Mouse (Mus musculus): ENCODE data around the gene Glb1. TPM values are rescaled to one million over a fixed set of nuclear protein-coding genes. Genes with fewer than 3 reads are reported as not detected.
A peak's percentile ranks its signal among the peaks of the same experiment; 100 is the strongest.

Glb1 gene
- total RNA-seq, 1 experiment, result 36.0 TPM

DNA sequence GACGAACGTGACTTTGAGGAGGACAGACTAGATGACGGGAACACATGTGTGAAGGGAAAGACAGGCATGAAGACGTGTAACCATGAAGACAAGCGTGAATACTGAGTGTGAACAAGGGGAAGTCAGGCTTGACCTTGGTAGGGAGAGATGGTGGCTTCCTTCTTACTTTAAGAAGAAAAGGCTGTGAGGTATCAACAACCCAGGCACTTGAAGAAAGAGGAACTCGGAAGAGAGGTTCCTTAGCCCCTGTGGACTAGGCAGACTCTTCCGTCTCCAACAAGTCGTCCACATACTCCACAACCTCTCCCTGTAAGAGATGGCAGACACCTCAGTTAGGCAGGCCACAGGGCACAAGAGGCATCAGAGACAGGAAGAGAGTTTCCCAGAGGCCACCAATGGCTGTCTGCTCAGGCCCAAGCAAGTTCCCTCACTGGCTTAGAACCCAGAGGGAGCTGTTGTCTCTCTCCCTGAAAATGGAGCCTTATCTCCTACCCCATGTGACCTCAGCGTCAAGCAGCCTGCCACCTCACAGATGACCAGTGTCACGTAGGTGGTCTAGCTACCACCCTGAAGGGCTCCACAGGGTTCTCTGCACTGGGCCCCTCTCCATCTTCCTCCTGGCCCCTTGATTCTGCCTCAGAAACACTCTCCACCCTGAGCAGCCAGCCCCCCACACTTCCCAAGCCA lies 25.5 kb upstream of the Glb1 start:
- DNase-seq (ENCODE audit: low read depth, low spot score), result no peak
- peaks cover 35% of the 10 kb centered on the region for H3K36me3 ChIP-seq (ENCODE audit: control insufficient read depth, insufficient read depth, low read length, poor library complexity, severe bottlenecking)
- no peak for TF ChIP-seq ZC3H11A (IDR thresholded peaks at IDR 0.05; ENCODE audit: borderline replicate concordance, low read depth, low read length)
- no peak for TF ChIP-seq CHD2 (IDR thresholded peaks at IDR 0.05; ENCODE audit: low read depth, low read length)
- TF ChIP-seq ZNF384 (IDR thresholded peaks at IDR 0.05; ENCODE audit: low read depth, low read length), result no peak
- no peak for TF ChIP-seq HCFC1 (IDR thresholded peaks at IDR 0.05; ENCODE audit: borderline replicate concordance, insufficient read depth, low read length)
- no peak for TF ChIP-seq MAFK (IDR thresholded peaks at IDR 0.05; ENCODE audit: insufficient read depth, low read depth, low read length)
- in situ Hi-C loops (cut with MboI; ENCODE audit: low sequenced_read_pairs in 2 of 2, unreplicated experiment in 2 of 2), result no loop called here
- H3K9ac ChIP-seq (ENCODE audit: insufficient read depth, low read depth, low read length, poor library complexity, severe bottlenecking), result no peak overlapping the region
- H3K9me3 ChIP-seq (ENCODE audit: control insufficient read depth, insufficient read depth, low read depth, low read length), result no peaks in the 10 kb centered on the region
- H3K4me1 ChIP-seq (ENCODE audit: control insufficient read depth in 2 of 2, insufficient read depth in 2 of 2, low read length in 2 of 2, poor library complexity in 1 of 2), result peaks cover 0 to 6% of the 10 kb centered on the region in 2 experiments; a peak in 1 of 4 replicates
- H3K4me3 ChIP-seq (ENCODE audit: insufficient read depth in 1 of 2, low read depth in 1 of 2, low read length in 2 of 2, poor library complexity in 1 of 2, severe bottlenecking in 1 of 2), result no peak overlapping the region
- no peak overlapping the region for H3K27ac ChIP-seq (ENCODE audit: insufficient read depth, low read depth, low read length, poor library complexity, severe bottlenecking)

DNA sequence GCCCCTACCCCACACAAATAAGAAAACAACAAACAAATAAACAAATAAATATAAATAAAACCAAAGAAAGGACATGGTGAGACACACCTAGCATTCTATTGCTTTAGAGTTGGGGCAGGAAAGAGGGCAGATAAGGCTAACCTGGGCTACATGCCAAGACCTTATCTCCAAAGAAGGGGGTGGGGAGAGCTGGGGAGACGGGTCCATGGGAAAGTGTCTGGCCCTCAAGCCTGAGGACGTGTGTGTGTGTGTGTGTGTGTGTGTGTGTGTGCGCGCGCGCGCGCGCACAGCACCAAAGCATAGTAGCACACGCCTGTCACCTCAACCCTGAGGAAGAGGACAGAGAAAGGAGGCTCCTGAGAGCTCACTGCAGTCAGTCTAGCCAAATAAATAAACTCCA lies 23.7 kb upstream of the Glb1 start:
- DNase-seq (ENCODE audit: low read depth, low spot score), result no peak
- H3K4me1 ChIP-seq (ENCODE audit: control insufficient read depth in 2 of 2, insufficient read depth in 2 of 2, low read length in 2 of 2, poor library complexity in 1 of 2), result peaks cover 0 to 3% of the 10 kb centered on the region in 2 experiments; a peak in 1 of 4 replicates
- peaks cover 40% of the 10 kb centered on the region for H3K36me3 ChIP-seq (ENCODE audit: control insufficient read depth, insufficient read depth, low read length, poor library complexity, severe bottlenecking)
- in situ Hi-C loops (cut with MboI; ENCODE audit: low sequenced_read_pairs in 2 of 2, unreplicated experiment in 2 of 2), result no loop called here
- no peak overlapping the region for H3K4me3 ChIP-seq (ENCODE audit: insufficient read depth in 1 of 2, low read depth in 1 of 2, low read length in 2 of 2, poor library complexity in 1 of 2, severe bottlenecking in 1 of 2)
- TF ChIP-seq ZC3H11A (IDR thresholded peaks at IDR 0.05; ENCODE audit: borderline replicate concordance, low read depth, low read length) (no peak), MAFK (IDR thresholded peaks at IDR 0.05; ENCODE audit: insufficient read depth, low read depth, low read length) (no peak), CHD2 (IDR thresholded peaks at IDR 0.05; ENCODE audit: low read depth, low read length) (no peak), HCFC1 (IDR thresholded peaks at IDR 0.05; ENCODE audit: borderline replicate concordance, insufficient read depth, low read length) (no peak), ZNF384 (IDR thresholded peaks at IDR 0.05; ENCODE audit: low read depth, low read length) (no peak)
- H3K9ac ChIP-seq (ENCODE audit: insufficient read depth, low read depth, low read length, poor library complexity, severe bottlenecking), result no peak overlapping the region
- no peaks in the 10 kb centered on the region for H3K9me3 ChIP-seq (ENCODE audit: control insufficient read depth, insufficient read depth, low read depth, low read length)
- no peak overlapping the region for H3K27ac ChIP-seq (ENCODE audit: insufficient read depth, low read depth, low read length, poor library complexity, severe bottlenecking)

DNA sequence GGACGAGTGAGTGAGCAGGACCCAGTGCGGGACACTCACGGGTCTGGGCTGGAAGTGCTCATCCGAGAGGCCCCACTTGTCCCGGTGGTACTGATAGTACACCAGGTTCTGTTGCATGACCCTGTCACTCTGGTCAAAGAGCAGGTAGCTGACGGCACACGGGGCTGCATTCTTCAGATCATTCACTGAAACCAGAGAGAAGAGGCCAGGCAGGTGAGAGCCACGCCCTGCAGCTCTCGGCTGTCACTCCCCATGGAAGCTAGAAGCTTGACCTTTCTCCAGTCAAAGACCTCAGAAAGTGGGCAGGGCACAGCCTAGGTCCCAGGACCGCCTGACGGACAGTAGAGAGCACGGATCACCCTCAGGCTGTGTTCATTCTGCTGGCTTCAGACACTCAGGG lies 21.0 kb upstream of the Glb1 start:
- Histone ChIP-seq H3K9ac (ENCODE audit: insufficient read depth, low read depth, low read length, poor library complexity, severe bottlenecking) (no peak overlapping the region), H3K27ac (ENCODE audit: insufficient read depth, low read depth, low read length, poor library complexity, severe bottlenecking) (no peak overlapping the region), H3K4me3 (ENCODE audit: insufficient read depth in 1 of 2, low read depth in 1 of 2, low read length in 2 of 2, poor library complexity in 1 of 2, severe bottlenecking in 1 of 2) (no peak overlapping the region), H3K4me1 (ENCODE audit: control insufficient read depth in 2 of 2, insufficient read depth in 2 of 2, low read length in 2 of 2, poor library complexity in 1 of 2) (peaks cover 0 to 3% of the 10 kb centered on the region in 2 experiments; a peak in 1 of 4 replicates), H3K36me3 (ENCODE audit: control insufficient read depth, insufficient read depth, low read length, poor library complexity, severe bottlenecking) (peaks cover 41% of the 10 kb centered on the region), H3K9me3 (ENCODE audit: control insufficient read depth, insufficient read depth, low read depth, low read length) (no peaks in the 10 kb centered on the region)
- DNase-seq (ENCODE audit: low read depth, low spot score), result no peak
- no peak for TF ChIP-seq CHD2 (IDR thresholded peaks at IDR 0.05; ENCODE audit: low read depth, low read length)
- no peak for TF ChIP-seq MAFK (IDR thresholded peaks at IDR 0.05; ENCODE audit: insufficient read depth, low read depth, low read length)
- in situ Hi-C loops (cut with MboI; ENCODE audit: low sequenced_read_pairs in 2 of 2, unreplicated experiment in 2 of 2), result no loop called here

DNA sequence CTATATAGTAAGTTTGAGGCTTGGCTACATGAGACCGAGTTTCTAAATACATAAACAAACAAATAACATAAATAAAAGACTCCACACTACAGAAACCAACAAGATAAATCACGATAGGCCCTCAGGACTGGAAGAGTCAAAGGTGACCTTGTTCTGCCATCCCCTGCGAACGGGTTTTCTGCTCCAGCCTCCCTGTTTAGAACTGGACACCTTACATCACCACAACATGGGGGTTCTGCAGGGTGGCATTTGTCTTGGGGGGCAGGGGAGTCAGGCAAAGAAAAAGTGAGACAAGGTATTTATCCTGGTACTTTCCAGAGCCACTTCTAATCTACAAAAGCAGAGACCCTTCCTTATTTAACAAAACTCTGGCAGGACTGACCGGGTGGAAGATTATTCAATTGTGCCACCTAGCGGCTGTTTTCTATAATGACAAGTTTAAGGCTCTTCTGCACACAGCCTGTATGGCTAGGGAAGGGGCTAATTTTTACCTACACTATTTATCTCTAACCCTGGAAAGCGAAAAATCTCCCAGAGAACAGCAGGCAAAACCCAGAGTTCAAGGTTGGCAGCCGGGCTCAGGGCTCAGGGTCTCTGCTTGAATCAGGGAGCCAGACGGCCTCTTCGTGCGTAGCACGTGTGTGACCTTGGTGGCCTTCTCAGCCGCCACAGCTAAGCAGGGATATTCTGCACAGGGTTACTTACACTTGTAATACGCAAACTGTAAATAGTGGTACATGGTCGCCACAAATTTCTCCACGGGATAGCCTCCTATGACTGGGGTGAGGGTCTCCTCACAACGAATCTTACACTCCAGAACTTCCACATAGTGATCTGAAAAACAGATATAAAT lies 19.8 kb upstream of the Glb1 start:
- peaks cover 38% of the 10 kb centered on the region for H3K36me3 ChIP-seq (ENCODE audit: control insufficient read depth, insufficient read depth, low read length, poor library complexity, severe bottlenecking)
- in situ Hi-C loops (cut with MboI; ENCODE audit: low sequenced_read_pairs in 2 of 2, unreplicated experiment in 2 of 2), result no loop called here
- H3K9ac ChIP-seq (ENCODE audit: insufficient read depth, low read depth, low read length, poor library complexity, severe bottlenecking), result no peak overlapping the region
- no peaks in the 10 kb centered on the region for H3K9me3 ChIP-seq (ENCODE audit: control insufficient read depth, insufficient read depth, low read depth, low read length)
- TF ChIP-seq ZC3H11A (IDR thresholded peaks at IDR 0.05; ENCODE audit: borderline replicate concordance, low read depth, low read length), result peak; percentile 37; the same call in 1 of the 2 replicates
- no peak for TF ChIP-seq ZNF384 (IDR thresholded peaks at IDR 0.05; ENCODE audit: low read depth, low read length)
- H3K27ac ChIP-seq (ENCODE audit: insufficient read depth, low read depth, low read length, poor library complexity, severe bottlenecking), result no peak overlapping the region
- H3K4me1 ChIP-seq (ENCODE audit: control insufficient read depth in 2 of 2, insufficient read depth in 2 of 2, low read length in 2 of 2, poor library complexity in 1 of 2), result peaks cover 0 to 3% of the 10 kb centered on the region in 2 experiments; a peak in 1 of 4 replicates
- no peak for DNase-seq (ENCODE audit: low read depth, low spot score)
- H3K4me3 ChIP-seq (ENCODE audit: insufficient read depth in 1 of 2, low read depth in 1 of 2, low read length in 2 of 2, poor library complexity in 1 of 2, severe bottlenecking in 1 of 2), result no peak overlapping the region

Data from ES-E14 (cell line).